Mouse (Mus musculus) myocyte (in vitro differentiated cells): ENCODE results near the gene Tnfrsf14.

ENCODE experiments used
- E2F4 ChIP-seq: IDR thresholded peaks from one replicate; pipeline ENCODE4 v1.6.1; 2011; ENCODE audit warnings: mild to moderate bottlenecking, control low read depth, moderate library complexity; ENCODE audit not compliant: insufficient read depth
- MAX ChIP-seq: IDR thresholded peaks from one replicate; pipeline ENCODE4 v1.6.1; 2011; ENCODE audit warnings: low read depth, mild to moderate bottlenecking, control low read depth
- MYOD1 ChIP-seq, 3 experiments: IDR thresholded peaks; one replicate each; pipeline ENCODE4 v1.6.1; 2011; ENCODE audit warnings: control low read depth in 2 of 3, low read depth in 2 of 3, mild to moderate bottlenecking in 2 of 3, moderate library complexity in 1 of 3; ENCODE audit not compliant: insufficient read length in 2 of 3, control insufficient read depth in 1 of 3
- MYOG ChIP-seq, 3 experiments: IDR thresholded peaks; one replicate each; pipeline ENCODE4 v1.6.1; 2011; ENCODE audit warnings: control low read depth in 2 of 3, low read depth in 2 of 3, mild to moderate bottlenecking in 2 of 3; ENCODE audit not compliant: insufficient read length in 2 of 3, control insufficient read depth in 1 of 3, insufficient read depth in 1 of 3
- POLR2A ChIP-seq: IDR thresholded peaks from one replicate; pipeline ENCODE4 v1.6.1; 2011; ENCODE audit warnings: low read depth, mild to moderate bottlenecking, control low read depth, moderate library complexity; ENCODE audit not compliant: insufficient read length
- POLR2AphosphoS2 ChIP-seq: IDR thresholded peaks from one replicate; pipeline ENCODE4 v1.6.1; 2011; ENCODE audit warnings: low read depth, control low read depth; ENCODE audit not compliant: insufficient read length
- REST ChIP-seq: IDR thresholded peaks from one replicate; pipeline ENCODE4 v1.6.1; 2011; ENCODE audit warnings: mild to moderate bottlenecking, control low read depth, moderate library complexity; ENCODE audit not compliant: insufficient read depth, insufficient read length
- SRF ChIP-seq: IDR thresholded peaks from one replicate; pipeline ENCODE4 v1.6.1; 2011; ENCODE audit warnings: low read depth; ENCODE audit not compliant: control insufficient read depth, insufficient read length
- USF1 ChIP-seq: IDR thresholded peaks from one replicate; pipeline ENCODE4 v1.6.1; 2011; ENCODE audit warnings: low read depth, mild to moderate bottlenecking, control low read depth, moderate library complexity

DNA sequence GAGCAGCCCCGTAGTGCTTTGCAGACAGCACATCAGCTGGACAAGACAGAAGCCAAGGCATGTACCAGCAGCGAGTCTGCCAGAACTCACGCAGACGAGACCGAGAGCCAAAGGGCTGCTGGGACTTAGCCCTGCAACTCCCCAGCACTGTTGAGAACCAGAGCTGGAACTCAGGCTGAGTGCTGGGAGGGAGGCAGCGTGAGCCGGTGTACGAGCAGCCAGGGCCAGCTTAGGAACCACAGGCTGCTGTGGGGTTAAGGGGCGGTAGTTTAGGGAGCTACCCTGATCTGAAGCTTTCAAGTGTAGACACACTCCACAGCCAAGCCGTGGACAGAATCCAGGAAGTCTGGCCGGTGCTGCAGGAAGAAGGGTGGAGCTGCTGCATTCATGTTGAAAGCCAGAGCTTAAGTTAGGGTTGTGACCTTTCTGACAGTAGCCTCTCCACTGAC is 45.8 kb upstream of the Tnfrsf14 start:
- TF ChIP-seq POLR2AphosphoS2 (no peak), POLR2A (no peak), USF1 (no peak), MAX (no peak), SRF (no peak), MYOG (IDR thresholded peaks at IDR 0.05; ENCODE audit: control insufficient read depth in 1 of 3, insufficient read depth in 1 of 3, insufficient read length in 2 of 3, low read depth in 2 of 3) (no peak), MYOD1 (IDR thresholded peaks at IDR 0.05; ENCODE audit: control insufficient read depth in 1 of 3, insufficient read length in 2 of 3, low read depth in 2 of 3) (no peak), E2F4 (no peak), REST (no peak)
